Mouse (Mus musculus) hindbrain, embryonic 13.5 days (tissue): ENCODE measurements around the gene Clhc1. TPM values are rescaled to one million over a fixed set of nuclear protein-coding genes. Genes with fewer than 3 reads are reported as not detected.

Source experiments
- ATAC-seq: fragments of 200-750 bp; cut with Nextera tagmentation; 2 replicates; pipeline ENCODE4 v1.8.0; 2017; ENCODE audit warnings: moderate TSS enrichment; ENCODE audit not compliant: low FRiP score
- H3K27ac ChIP-seq: fragments of 300-500 bp; sonication (generic); 2 replicates; pipeline ENCODE4 v1.5.1; 2015; ENCODE audit warnings: inconsistent platforms, mild to moderate bottlenecking, moderate library complexity
- H3K27me3 ChIP-seq: fragments of 300-500 bp; sonication (generic); 2 replicates; pipeline ENCODE4 v1.6.1; 2015; ENCODE audit warnings: mild to moderate bottlenecking, inconsistent platforms
- H3K36me3 ChIP-seq: fragments of 300-500 bp; sonication (generic); 2 replicates; pipeline ENCODE4 v1.6.1; 2015; ENCODE audit warnings: mild to moderate bottlenecking, inconsistent platforms
- H3K4me1 ChIP-seq: fragments of 300-500 bp; sonication (generic); replicated peaks from 2 replicates; pipeline ENCODE4 v1.6.1; 2015; ENCODE audit warnings: inconsistent platforms
- H3K4me2 ChIP-seq: fragments of 300-500 bp; sonication (generic); 2 replicates; pipeline ENCODE4 v1.6.1; 2015; ENCODE audit warnings: inconsistent platforms, mild to moderate bottlenecking, moderate library complexity
- H3K4me3 ChIP-seq: fragments of 300-500 bp; sonication (generic); 2 replicates; pipeline ENCODE4 v1.5.1; 2015; ENCODE audit warnings: mild to moderate bottlenecking, inconsistent platforms
- H3K9ac ChIP-seq: fragments of 300-500 bp; sonication (generic); 2 replicates; pipeline ENCODE4 v1.6.1; 2015; ENCODE audit warnings: mild to moderate bottlenecking, inconsistent platforms
- H3K9me3 ChIP-seq: fragments of 300-500 bp; sonication (generic); 2 replicates; pipeline ENCODE4 v1.6.1; 2016; ENCODE audit warnings: inconsistent platforms
- WGBS: fragments of 180-500 bp; shearing (Covaris S2); methylation state at CpG from one replicate; pipeline ENCODE4 v1.1.7; 2015; 5-methylcytosine and 5-hydroxymethylcytosine counted together
- polyA plus RNA-seq: library from polyadenylated mRNA; unstranded; fragments of >200 nt; fragmentation: Nextera tagmentation; extraction: Ambion mirVana; gene quantifications from 2 replicates; pipeline ENCODE4 v1.2.1, GENCODE M21; 2015

Gene Clhc1
- polyA plus RNA-seq, 1 experiment from 2014 or later: 0.09 TPM

GRCm38 (mm10) chr11:29626541-29626940, 78.8 kb downstream of the Clhc1 start:
- no peak for ATAC-seq
- Histone ChIP-seq H3K9ac (no peak overlapping the region), H3K4me3 (no peak overlapping the region), H3K27ac (no peak overlapping the region), H3K27me3 (no peaks in the 10 kb centered on the region), H3K4me1 (no peaks in the 10 kb centered on the region), H3K9me3 (no peaks in the 10 kb centered on the region), H3K4me2 (no peak overlapping the region), H3K36me3 (no peaks in the 10 kb centered on the region)
- WGBS: 74% methylated on average over 5 of the region's 5 CpGs

DNA sequence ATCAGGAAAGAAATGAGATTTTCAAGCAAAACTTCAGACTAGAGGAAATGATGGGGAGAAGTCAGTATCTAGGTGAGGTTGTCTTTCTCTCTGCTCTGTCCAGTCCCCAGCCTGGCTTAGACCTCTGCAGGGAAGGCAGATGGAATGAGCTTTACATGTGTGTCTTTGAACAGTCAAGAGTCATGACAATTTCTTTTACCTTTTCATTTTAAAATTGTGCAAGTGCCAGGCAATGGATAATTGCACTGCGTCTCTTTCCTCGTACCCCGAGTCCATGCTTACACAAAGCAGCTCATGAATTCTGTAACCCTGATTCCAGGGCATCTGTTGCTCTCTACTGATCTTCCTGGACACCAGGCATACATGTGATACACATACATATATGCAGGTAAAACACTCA, 80.0 kb downstream of the Clhc1 start:
- no peak overlapping the region for H3K27ac ChIP-seq
- no peak overlapping the region for H3K4me3 ChIP-seq
- no peaks in the 10 kb centered on the region for H3K9me3 ChIP-seq
- no peaks in the 10 kb centered on the region for H3K27me3 ChIP-seq
- 95% methylated on average over 3 of the region's 3 CpGs for WGBS
- no peak overlapping the region for H3K4me2 ChIP-seq
- H3K9ac ChIP-seq: no peak overlapping the region
- no peaks in the 10 kb centered on the region for H3K36me3 ChIP-seq
- no peak for ATAC-seq
- no peaks in the 10 kb centered on the region for H3K4me1 ChIP-seq

Other genes with a start within 250 kb of the Clhc1 start
- gene Ccdc88a, start 174.3 kb upstream of the Clhc1 start, polyA plus RNA-seq: 72.7 and 77.0 TPM in 2 replicates
- gene Prorsd1, start 32.9 kb upstream of the Clhc1 start, polyA plus RNA-seq: 13.7 and 15.8 TPM in 2 replicates
- gene Mtif2, start 21.5 kb upstream of the Clhc1 start, polyA plus RNA-seq: 54.5 and 59.4 TPM in 2 replicates
- 682 and 707 TPM in 2 replicates for gene Rps27a, start 159 bp downstream of the Clhc1 start, polyA plus RNA-seq
- 111 and 113 TPM in 2 replicates for gene Rtn4, start 145.0 kb downstream of the Clhc1 start, polyA plus RNA-seq